Mouse (Mus musculus): Measurements from ENCODE around the gene Npas3. TPM values are rescaled to one million over a fixed set of nuclear protein-coding genes. Genes with fewer than 3 reads are reported as not detected.

Gene Npas3
- total and polyA plus RNA-seq, 2 experiments = 0.04 TPM; not detected in 1

GRCm38 (mm10) chr12:53321018-53321417, 72.5 kb downstream of the Npas3 start:
- H3K79me2 ChIP-seq (ENCODE audit: control insufficient read depth, insufficient read depth, low read length) = no peaks in the 10 kb centered on the region
- no peaks in the 10 kb centered on the region for H3K27me3 ChIP-seq (ENCODE audit: control insufficient read depth, insufficient read depth, low read length)
- no peak for TF ChIP-seq POLR2A (IDR thresholded peaks at IDR 0.05; ENCODE audit: extremely low read depth, insufficient read depth, low read length)
- no peak for TF ChIP-seq CTCF (IDR thresholded peaks at IDR 0.05; ENCODE audit: low read depth, low read length)
- no peak overlapping the region for H3K4me3 ChIP-seq (ENCODE audit: insufficient read depth, low read depth, low read length)
- no peak for DNase-seq (ENCODE audit: extremely low read depth, low read depth, low spot score)
- 83% methylated on average over 12 of the region's 12 CpGs for WGBS
- no peak overlapping the region for H3K9ac ChIP-seq (ENCODE audit: low read depth, low read length)
- H3K4me1 ChIP-seq (ENCODE audit: control insufficient read depth, insufficient read depth, low read length) = no peaks in the 10 kb centered on the region
- H3K27ac ChIP-seq (replicated peaks; ENCODE audit: insufficient read depth, low read depth, low read length) = no peak overlapping the region
- no peaks in the 10 kb centered on the region for H3K36me3 ChIP-seq (ENCODE audit: control insufficient read depth, insufficient read depth, low read length)

- no peak overlapping the region for H3K4me3 ChIP-seq (ENCODE audit: insufficient read depth, low read depth, low read length)
- TF ChIP-seq POLR2A (IDR thresholded peaks at IDR 0.05; ENCODE audit: extremely low read depth, insufficient read depth, low read length) (no peak), CTCF (IDR thresholded peaks at IDR 0.05; ENCODE audit: low read depth, low read length) (no peak)
- 77% methylated on average over 2 of the region's 2 CpGs for WGBS
- no peaks in the 10 kb centered on the region for H3K4me1 ChIP-seq (ENCODE audit: control insufficient read depth, insufficient read depth, low read length)
- no peak for DNase-seq (ENCODE audit: extremely low read depth, low read depth, low spot score)
- H3K27ac ChIP-seq (replicated peaks; ENCODE audit: insufficient read depth, low read depth, low read length) = no peak overlapping the region
- H3K9ac ChIP-seq (ENCODE audit: low read depth, low read length) = no peak overlapping the region
- no peaks in the 10 kb centered on the region for H3K36me3 ChIP-seq (ENCODE audit: control insufficient read depth, insufficient read depth, low read length)
- no peaks in the 10 kb centered on the region for H3K79me2 ChIP-seq (ENCODE audit: control insufficient read depth, insufficient read depth, low read length)
- H3K27me3 ChIP-seq (ENCODE audit: control insufficient read depth, insufficient read depth, low read length) = no peaks in the 10 kb centered on the region
Measured at GRCm38 (mm10) chr12:53321944-53322343, 73.5 kb downstream of the Npas3 start.

- TF ChIP-seq CTCF (IDR thresholded peaks at IDR 0.05; ENCODE audit: low read depth, low read length) (no peak), POLR2A (IDR thresholded peaks at IDR 0.05; ENCODE audit: extremely low read depth, insufficient read depth, low read length) (no peak)
- Histone ChIP-seq H3K79me2 (ENCODE audit: control insufficient read depth, insufficient read depth, low read length) (no peaks in the 10 kb centered on the region), H3K27me3 (ENCODE audit: control insufficient read depth, insufficient read depth, low read length) (no peaks in the 10 kb centered on the region), H3K4me1 (ENCODE audit: control insufficient read depth, insufficient read depth, low read length) (no peaks in the 10 kb centered on the region), H3K9ac (ENCODE audit: low read depth, low read length) (no peak overlapping the region), H3K36me3 (ENCODE audit: control insufficient read depth, insufficient read depth, low read length) (no peaks in the 10 kb centered on the region), H3K27ac (replicated peaks; ENCODE audit: insufficient read depth, low read depth, low read length) (no peak overlapping the region), H3K4me3 (ENCODE audit: insufficient read depth, low read depth, low read length) (no peak overlapping the region)
- 53% methylated on average over 3 of the region's 3 CpGs for WGBS
- DNase-seq (ENCODE audit: extremely low read depth, low read depth, low spot score) = no peak
Measured at GRCm38 (mm10) chr12:53327653-53328188, 79.2 kb downstream of the Npas3 start.

GRCm38 (mm10) chr12:53328257-53328736, 79.8 kb downstream of the Npas3 start:
- TF ChIP-seq POLR2A (IDR thresholded peaks at IDR 0.05; ENCODE audit: extremely low read depth, insufficient read depth, low read length) (no peak), CTCF (IDR thresholded peaks at IDR 0.05; ENCODE audit: low read depth, low read length) (no peak)
- H3K27me3 ChIP-seq (ENCODE audit: control insufficient read depth, insufficient read depth, low read length) = no peaks in the 10 kb centered on the region
- 57% methylated on average over 5 of the region's 5 CpGs for WGBS
- H3K4me1 ChIP-seq (ENCODE audit: control insufficient read depth, insufficient read depth, low read length) = no peaks in the 10 kb centered on the region
- H3K4me3 ChIP-seq (ENCODE audit: insufficient read depth, low read depth, low read length) = no peak overlapping the region
- H3K36me3 ChIP-seq (ENCODE audit: control insufficient read depth, insufficient read depth, low read length) = no peaks in the 10 kb centered on the region
- DNase-seq (ENCODE audit: extremely low read depth, low read depth, low spot score) = no peak
- no peaks in the 10 kb centered on the region for H3K79me2 ChIP-seq (ENCODE audit: control insufficient read depth, insufficient read depth, low read length)
- no peak overlapping the region for H3K27ac ChIP-seq (replicated peaks; ENCODE audit: insufficient read depth, low read depth, low read length)
- no peak overlapping the region for H3K9ac ChIP-seq (ENCODE audit: low read depth, low read length)

- H3K36me3 ChIP-seq (ENCODE audit: control insufficient read depth, insufficient read depth, low read length) = no peaks in the 10 kb centered on the region
- DNase-seq (ENCODE audit: extremely low read depth, low read depth, low spot score) = no peak
- no peaks in the 10 kb centered on the region for H3K79me2 ChIP-seq (ENCODE audit: control insufficient read depth, insufficient read depth, low read length)
- WGBS = 85% methylated on average over 6 of the region's 6 CpGs
- H3K27me3 ChIP-seq (ENCODE audit: control insufficient read depth, insufficient read depth, low read length) = no peaks in the 10 kb centered on the region
- no peak overlapping the region for H3K4me3 ChIP-seq (ENCODE audit: insufficient read depth, low read depth, low read length)
- H3K4me1 ChIP-seq (ENCODE audit: control insufficient read depth, insufficient read depth, low read length) = no peaks in the 10 kb centered on the region
- TF ChIP-seq POLR2A (IDR thresholded peaks at IDR 0.05; ENCODE audit: extremely low read depth, insufficient read depth, low read length) = no peak
- TF ChIP-seq CTCF (IDR thresholded peaks at IDR 0.05; ENCODE audit: low read depth, low read length) = no peak
- H3K27ac ChIP-seq (replicated peaks; ENCODE audit: insufficient read depth, low read depth, low read length) = no peak overlapping the region
- H3K9ac ChIP-seq (ENCODE audit: low read depth, low read length) = no peak overlapping the region
Measured at GRCm38 (mm10) chr12:53330141-53330540, 81.7 kb downstream of the Npas3 start.

GRCm38 (mm10) chr12:53331391-53331790, 82.9 kb downstream of the Npas3 start:
- 84% methylated on average over 9 of the region's 9 CpGs for WGBS
- Histone ChIP-seq H3K9ac (ENCODE audit: low read depth, low read length) (no peak overlapping the region), H3K4me3 (ENCODE audit: insufficient read depth, low read depth, low read length) (no peak overlapping the region), H3K27me3 (ENCODE audit: control insufficient read depth, insufficient read depth, low read length) (no peaks in the 10 kb centered on the region), H3K79me2 (ENCODE audit: control insufficient read depth, insufficient read depth, low read length) (no peaks in the 10 kb centered on the region), H3K27ac (replicated peaks; ENCODE audit: insufficient read depth, low read depth, low read length) (no peak overlapping the region), H3K36me3 (ENCODE audit: control insufficient read depth, insufficient read depth, low read length) (no peaks in the 10 kb centered on the region), H3K4me1 (ENCODE audit: control insufficient read depth, insufficient read depth, low read length) (no peaks in the 10 kb centered on the region)
- no peak for DNase-seq (ENCODE audit: extremely low read depth, low read depth, low spot score)
- TF ChIP-seq POLR2A (IDR thresholded peaks at IDR 0.05; ENCODE audit: extremely low read depth, insufficient read depth, low read length) = no peak
- TF ChIP-seq CTCF (IDR thresholded peaks at IDR 0.05; ENCODE audit: low read depth, low read length) = no peak
